Comparison of ENCODE assay signal across 8 mouse cellular contexts in genomic region chr10:63023121-63023748, GRCm38 (mm10). TPM values are rescaled to one million over a fixed set of nuclear protein-coding genes. Genes with fewer than 3 reads are reported as not detected.
DNase-seq lines count a peak whose midpoint lies in the region; ATAC-seq and TF ChIP-seq lines count a peak whose summit lies in the region.

No protein-coding gene starts in this region.

- peaks cover 13% of the 10 kb centered on the region for H3K36me3 ChIP-seq in C2C12 (ENCODE audit: control insufficient read depth, insufficient read depth)
- peaks cover 22% of the 10 kb centered on the region for H3K36me3 ChIP-seq in erythroblast, embryonic 14.5 days (ENCODE audit: control insufficient read depth)
- H3K36me3 ChIP-seq in heart, embryonic 12.5 days: peaks cover 3% of the 10 kb centered on the region; the same call in 1 of the 2 replicates
- H3K36me3 ChIP-seq in kidney, embryonic 16.5 days (ENCODE audit: insufficient read depth, low read length): no peaks in the 10 kb centered on the region
- H3K36me3 ChIP-seq in liver, embryonic 15.5 days (replicated peaks): 0 out of 2 replicates have a peak, but pooled peaks cover 2% of the 10 kb centered on the region
- H3K36me3 ChIP-seq in neural tube, embryonic 13.5 days: no peaks in the 10 kb centered on the region

- ATAC-seq in heart, embryonic 12.5 days (ENCODE audit: insufficient number of reproducible peaks, low FRiP score): peak; percentile 64
- peak; percentile 20 for ATAC-seq in kidney, embryonic 16.5 days (ENCODE audit: low FRiP score, low TSS enrichment)
- peak; percentile 27 for ATAC-seq in liver, embryonic 15.5 days (ENCODE audit: insufficient read depth)
- peak; percentile 43 for ATAC-seq in neural tube, embryonic 13.5 days (ENCODE audit: low read depth)

- peaks cover 53% of the 10 kb centered on the region for H3K4me1 ChIP-seq in erythroblast, embryonic 14.5 days (ENCODE audit: control insufficient read depth)
- H3K4me1 ChIP-seq in heart, embryonic 12.5 days (replicated peaks): peaks cover 19% of the 10 kb centered on the region
- peaks cover 41% of the 10 kb centered on the region for H3K4me1 ChIP-seq in kidney, embryonic 16.5 days (ENCODE audit: insufficient read depth, low read length)
- peaks cover 40% of the 10 kb centered on the region for H3K4me1 ChIP-seq in liver, embryonic 15.5 days (replicated peaks)
- peaks cover 70% of the 10 kb centered on the region for H3K4me1 ChIP-seq in neural tube, embryonic 13.5 days (replicated peaks)

- H3K27ac ChIP-seq in heart, embryonic 12.5 days (ENCODE audit: poor library complexity, severe bottlenecking): peak overlapping the region; percentile 98
- peak overlapping the region; percentile 100 for H3K27ac ChIP-seq in kidney, embryonic 16.5 days (ENCODE audit: low read length)
- peak overlapping the region; percentile 97 for H3K27ac ChIP-seq in liver, embryonic 15.5 days (replicated peaks)
- H3K27ac ChIP-seq in neural tube, embryonic 13.5 days (replicated peaks): peak overlapping the region; percentile 100

- H3ac ChIP-seq in C2C12 (ENCODE audit: control insufficient read depth, insufficient read length, low read depth): peak overlapping the region; percentile 98

- peak overlapping the region; percentile 98 for H3K9ac ChIP-seq in heart, embryonic 12.5 days
- H3K9ac ChIP-seq in kidney, embryonic 16.5 days (replicated peaks; ENCODE audit: low read length): peak overlapping the region; percentile 100
- H3K9ac ChIP-seq in liver, embryonic 15.5 days: peak overlapping the region; percentile 97
- peak overlapping the region; percentile 99 for H3K9ac ChIP-seq in neural tube, embryonic 13.5 days

- H3K9me3 ChIP-seq in erythroblast, embryonic 14.5 days (ENCODE audit: control insufficient read depth, low read length): no peaks in the 10 kb centered on the region
- no peaks in the 10 kb centered on the region for H3K9me3 ChIP-seq in heart, embryonic 12.5 days (replicated peaks)
- no peaks in the 10 kb centered on the region for H3K9me3 ChIP-seq in kidney, embryonic 16.5 days (ENCODE audit: low read length)
- no peaks in the 10 kb centered on the region for H3K9me3 ChIP-seq in liver, embryonic 15.5 days (replicated peaks)
- no peaks in the 10 kb centered on the region for H3K9me3 ChIP-seq in neural tube, embryonic 13.5 days

- H3K79me2 ChIP-seq in C2C12 (ENCODE audit: control insufficient read depth, insufficient read depth): peaks cover 54% of the 10 kb centered on the region

- H3K27me3 ChIP-seq in C2C12 (ENCODE audit: control insufficient read depth, insufficient read depth, insufficient read length): no peaks in the 10 kb centered on the region
- H3K27me3 ChIP-seq in erythroblast, embryonic 14.5 days (ENCODE audit: control insufficient read depth): no peaks in the 10 kb centered on the region
- no peaks in the 10 kb centered on the region for H3K27me3 ChIP-seq in heart, embryonic 12.5 days (replicated peaks)
- H3K27me3 ChIP-seq in kidney, embryonic 16.5 days (ENCODE audit: insufficient read depth, low read length): no peaks in the 10 kb centered on the region
- no peaks in the 10 kb centered on the region for H3K27me3 ChIP-seq in liver, embryonic 15.5 days
- no peaks in the 10 kb centered on the region for H3K27me3 ChIP-seq in neural tube, embryonic 13.5 days

- peak; percentile 79 to 84 for DNase-seq in adrenal gland, postnatal 36 days
- peak; percentile 83 for DNase-seq in testis, postnatal 14 days (ENCODE audit: low spot score)

- no peak for TF ChIP-seq CTCF in C2C12 (IDR thresholded peaks at IDR 0.05; ENCODE audit: control insufficient read depth, insufficient read depth, insufficient read length)

- peaks cover 47% of the 10 kb centered on the region for H3K79me3 ChIP-seq in C2C12 (ENCODE audit: low read depth)

- peak overlapping the region; percentile 72 for H3K4me3 ChIP-seq in C2C12 (ENCODE audit: insufficient read depth, poor library complexity, severe bottlenecking)
- H3K4me3 ChIP-seq in erythroblast, embryonic 14.5 days (replicated peaks): peak overlapping the region; percentile 73
- H3K4me3 ChIP-seq in heart, embryonic 12.5 days: peak overlapping the region; percentile 77
- H3K4me3 ChIP-seq in kidney, embryonic 16.5 days (ENCODE audit: low read length): peak overlapping the region; percentile 96
- H3K4me3 ChIP-seq in liver, embryonic 15.5 days (replicated peaks): peak overlapping the region; percentile 97
- peak overlapping the region; percentile 88 for H3K4me3 ChIP-seq in neural tube, embryonic 13.5 days

- WGBS in heart, embryonic 12.5 days: under 1% methylated on average over 68 of the region's 68 CpGs
- WGBS in kidney, embryonic 16.5 days: 0% methylated on average over 64 of the region's 68 CpGs
- under 1% methylated on average over 68 of the region's 68 CpGs for WGBS in liver, embryonic 15.5 days (ENCODE audit: insufficient replicate concordance)
- WGBS in neural tube, embryonic 13.5 days: under 1% methylated on average over 68 of the region's 68 CpGs

- peak overlapping the region; percentile 71 for H3K4me2 ChIP-seq in heart, embryonic 12.5 days
- H3K4me2 ChIP-seq in kidney, embryonic 16.5 days (replicated peaks; ENCODE audit: low read depth, low read length): peak overlapping the region; percentile 78
- peak overlapping the region; percentile 93 for H3K4me2 ChIP-seq in liver, embryonic 15.5 days
- peak overlapping the region; percentile 84 for H3K4me2 ChIP-seq in neural tube, embryonic 13.5 days

TF ChIP-seq in C2C12, 6 proteins besides CTCF, POLR2A, EP300 and RAD21:
- TF ChIP-seq FOSL1 (IDR thresholded peaks at IDR 0.05; ENCODE audit: insufficient read depth, low read length, poor library complexity, severe bottlenecking) (no peak), USF1 (IDR thresholded peaks at IDR 0.05; ENCODE audit: low read depth) (no peak), CEBPB (IDR thresholded peaks at IDR 0.05; ENCODE audit: low read depth) (no peak), MYOG (IDR thresholded peaks at IDR 0.05; ENCODE audit: control insufficient read depth, extremely low read depth, insufficient read length) (no peak), MYOD1 (IDR thresholded peaks at IDR 0.05; ENCODE audit: control insufficient read depth, insufficient read length, low read depth) (no peak), MAX (IDR thresholded peaks at IDR 0.05) (no peak)

RNA-seq across cellular contexts. Expression of gene Hnrnph3, which starts 0.8 kb away (rescaled TPM):
- 15.9 TPM for polyA plus RNA-seq in C2C12 (2012; fragmentation: generic; extraction: Trizol)
- 10 to 100 TPM; 39.1 to 54.9 TPM for total RNA-seq in adrenal gland, postnatal 36 days (2021)
- 2.2 and 2.4 TPM in 2 replicates for polyA plus RNA-seq in erythroblast, embryonic 14.5 days (2012)
- polyA plus RNA-seq in heart, embryonic 12.5 days (2016; fragmentation: Nextera tagmentation; extraction: Ambion mirVana): 70.7 and 77.3 TPM in 2 replicates
- 116 and 138 TPM in 2 replicates for polyA plus RNA-seq in kidney, embryonic 16.5 days (2015; fragmentation: Nextera tagmentation; extraction: Ambion mirVana)
- polyA plus RNA-seq in liver, embryonic 15.5 days (2015; fragmentation: Nextera tagmentation; extraction: Ambion mirVana): 21.0 and 21.7 TPM in 2 replicates
- 165 and 189 TPM in 2 replicates for polyA plus RNA-seq in neural tube, embryonic 13.5 days (2015; fragmentation: Nextera tagmentation; extraction: Ambion mirVana)

RNA-seq across cellular contexts. Expression of gene Pbld2, which starts 0.9 kb away (rescaled TPM):
- 0.11 TPM for polyA plus RNA-seq in C2C12 (2012; fragmentation: generic; extraction: Trizol)
- 1 to 10 TPM; 4.0 to 5.3 TPM for total RNA-seq in adrenal gland, postnatal 36 days (2021)
- polyA plus RNA-seq in erythroblast, embryonic 14.5 days (2012): not detected in 2 replicates
- 0.68 and 0.78 TPM in 2 replicates for polyA plus RNA-seq in heart, embryonic 12.5 days (2016; fragmentation: Nextera tagmentation; extraction: Ambion mirVana)
- 5.0 and 6.1 TPM in 2 replicates for polyA plus RNA-seq in kidney, embryonic 16.5 days (2015; fragmentation: Nextera tagmentation; extraction: Ambion mirVana)
- polyA plus RNA-seq in liver, embryonic 15.5 days (2015; fragmentation: Nextera tagmentation; extraction: Ambion mirVana): 3.4 and 4.4 TPM in 2 replicates
- 0.84 and 1.5 TPM in 2 replicates for polyA plus RNA-seq in neural tube, embryonic 13.5 days (2015; fragmentation: Nextera tagmentation; extraction: Ambion mirVana)

RNA-seq across cellular contexts. Expression of gene Pbld1, which starts 36.7 kb away (rescaled TPM):
- 1.4 TPM for polyA plus RNA-seq in C2C12 (2012; fragmentation: generic; extraction: Trizol)
- total RNA-seq in adrenal gland, postnatal 36 days (2021): 1 to 10 TPM; 2.3 to 4.4 TPM
- polyA plus RNA-seq in erythroblast, embryonic 14.5 days (2012): not detected in 2 replicates
- 0.40 and 0.87 TPM in 2 replicates for polyA plus RNA-seq in heart, embryonic 12.5 days (2016; fragmentation: Nextera tagmentation; extraction: Ambion mirVana)
- polyA plus RNA-seq in kidney, embryonic 16.5 days (2015; fragmentation: Nextera tagmentation; extraction: Ambion mirVana): 9.6 and 10.6 TPM in 2 replicates
- 17.9 and 27.8 TPM in 2 replicates for polyA plus RNA-seq in liver, embryonic 15.5 days (2015; fragmentation: Nextera tagmentation; extraction: Ambion mirVana)
- polyA plus RNA-seq in neural tube, embryonic 13.5 days (2015; fragmentation: Nextera tagmentation; extraction: Ambion mirVana): 0.56 and 0.99 TPM in 2 replicates

RNA-seq across cellular contexts. Expression of gene Rufy2, which starts 43.2 kb away (rescaled TPM):
- 2.4 TPM for polyA plus RNA-seq in C2C12 (2012; fragmentation: generic; extraction: Trizol)
- 10 to 100 TPM; 13.2 to 18.8 TPM for total RNA-seq in adrenal gland, postnatal 36 days (2021)
- not detected in 2 replicates for polyA plus RNA-seq in erythroblast, embryonic 14.5 days (2012)
- polyA plus RNA-seq in heart, embryonic 12.5 days (2016; fragmentation: Nextera tagmentation; extraction: Ambion mirVana): 14.6 and 15.9 TPM in 2 replicates
- 22.7 and 23.0 TPM in 2 replicates for polyA plus RNA-seq in kidney, embryonic 16.5 days (2015; fragmentation: Nextera tagmentation; extraction: Ambion mirVana)
- 1.8 and 2.2 TPM in 2 replicates for polyA plus RNA-seq in liver, embryonic 15.5 days (2015; fragmentation: Nextera tagmentation; extraction: Ambion mirVana)
- polyA plus RNA-seq in neural tube, embryonic 13.5 days (2015; fragmentation: Nextera tagmentation; extraction: Ambion mirVana): 55.8 and 57.3 TPM in 2 replicates

Comparison
In these comparisons a context has a peak if more than half of its experiments do, and no peak if none do; other contexts are left out.
1. Peak in every context shown above with its lines: DNase-seq, ATAC-seq, H3K4me3 ChIP-seq and H3K27ac ChIP-seq.